Mouse (Mus musculus) megakaryocyte, adult 5-6 weeks (primary cell): ENCODE data around the gene Ttf2. TPM values are rescaled to one million over a fixed set of nuclear protein-coding genes. Genes with fewer than 3 reads are reported as not detected.
A peak's percentile ranks its signal among the peaks of the same experiment; 100 is the strongest.

ENCODE experiments used
- ATAC-seq: 2 replicates; pipeline ENCODE4 v1.8.0; 2016; ENCODE audit warnings: mild to moderate bottlenecking, inconsistent platforms; ENCODE audit not compliant: poor library complexity, severe bottlenecking
- total RNA-seq, 2 experiments: library from RNA; stranded (forward) in 1 of 2; stranded (reverse) in 1 of 2; fragments of 153-499, 151-499 nt in 1 of 2; fragments of 221-1000, 200-1000 nt in 1 of 2; gene quantifications; 2 replicates each; pipeline versions ENCODE4 v1.2.3 to v1.2.4; 2015 to 2017

Ttf2 gene
- total RNA-seq (2015): 16.0 and 20.7 TPM in 2 replicates
- 23.8 and 24.6 TPM in 2 replicates for total RNA-seq (2017)

DNA sequence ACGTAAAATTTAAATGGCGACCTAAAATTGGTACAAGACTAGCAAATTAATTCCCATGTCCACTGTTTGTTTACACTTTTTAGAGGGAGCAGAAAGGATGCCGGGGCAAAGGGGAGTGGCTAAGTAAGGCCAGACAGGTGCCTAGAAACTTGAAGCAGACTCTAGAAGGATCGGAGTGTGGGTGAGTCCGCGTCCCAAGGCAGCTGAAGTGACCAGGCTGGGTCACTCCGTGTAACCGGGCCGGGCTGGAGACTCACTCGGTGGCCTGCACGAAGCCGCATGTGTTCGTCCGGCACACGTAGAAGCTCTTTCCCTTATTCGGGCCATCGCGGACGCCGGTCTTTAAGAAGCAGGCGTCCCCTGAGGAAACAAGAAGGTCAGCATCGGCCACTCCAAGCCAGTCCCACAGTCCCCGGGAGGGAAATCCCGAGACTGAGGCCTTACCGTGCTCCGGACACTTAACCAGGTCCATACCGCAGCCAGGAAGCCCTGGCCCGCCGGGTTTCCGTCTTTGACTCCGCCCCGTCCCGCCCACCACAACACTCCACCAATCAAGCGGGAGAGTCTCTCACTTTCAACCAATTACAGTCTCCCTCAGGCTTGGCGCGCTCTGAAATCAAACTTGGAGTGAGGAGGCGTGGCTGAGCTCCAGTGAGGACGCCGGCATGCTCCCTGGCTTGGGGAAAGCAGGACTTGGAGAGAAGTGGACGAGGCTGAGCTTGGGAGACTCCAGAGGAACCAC, at the start of gene Ttf2:
Gene Ttf2, minus strand, starts transcription at position 488 of the 742 bp plus-strand sequence.
- ATAC-seq: peak; percentile 96

DNA sequence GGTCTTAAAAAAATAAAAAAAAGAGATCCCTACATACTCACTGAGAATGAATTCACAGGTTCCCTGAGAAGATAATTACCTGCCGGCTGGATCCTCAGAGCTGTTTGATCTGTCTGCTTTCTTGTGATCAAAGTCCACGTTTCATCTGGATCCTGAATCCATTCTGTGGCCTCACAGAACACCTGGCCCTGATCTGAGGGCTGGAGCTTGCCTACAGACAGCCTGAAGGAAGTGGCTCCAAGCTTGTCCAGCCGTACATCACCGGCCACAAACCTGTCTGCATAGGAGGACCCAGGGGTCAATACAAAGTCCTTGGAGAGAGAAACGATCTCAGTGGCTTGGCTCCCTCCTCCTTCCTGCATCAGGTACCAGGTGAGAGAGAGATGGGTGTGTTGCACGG, 49.0 kb upstream of the Ttf2 start:
- ATAC-seq: no peak

DNA sequence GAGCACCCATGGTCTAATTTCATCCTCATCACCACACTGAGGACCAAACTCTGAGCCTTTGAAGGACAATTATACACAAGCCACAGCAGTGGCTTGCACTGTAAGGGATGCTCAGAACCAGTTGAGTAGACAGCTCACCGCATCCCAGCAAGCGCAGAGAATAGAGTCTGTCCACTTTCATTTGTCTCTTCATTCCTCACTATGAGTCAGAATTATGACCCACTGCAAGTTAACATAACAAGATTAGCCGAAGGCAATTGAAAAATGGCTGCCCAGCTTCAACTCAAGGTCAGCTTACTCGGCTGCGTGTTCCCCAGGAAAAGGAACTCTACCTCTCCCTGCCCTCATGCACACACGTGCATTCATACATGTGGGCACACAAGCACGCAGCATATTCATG, 46.6 kb upstream of the Ttf2 start:
- no peak for ATAC-seq

DNA sequence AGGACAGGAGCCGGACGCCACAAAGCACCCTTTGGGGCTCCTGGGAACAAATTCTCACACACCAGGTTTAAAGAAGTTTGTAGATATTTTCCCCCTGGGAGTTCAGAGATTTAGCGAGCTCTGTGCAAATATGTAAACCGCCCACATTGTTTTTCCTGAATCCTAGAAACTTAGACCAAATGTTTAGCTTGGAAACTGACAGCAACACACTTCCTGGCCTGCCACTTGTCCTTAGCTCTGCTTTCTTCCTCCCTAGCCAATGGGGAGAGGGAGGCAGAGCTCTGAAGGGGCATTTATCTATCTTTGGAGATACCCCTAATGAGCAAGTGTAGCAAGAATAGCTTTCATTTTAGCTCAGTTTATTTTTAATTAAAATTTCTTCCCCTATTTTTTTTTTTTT, 45.8 kb upstream of the Ttf2 start:
- no peak for ATAC-seq

DNA sequence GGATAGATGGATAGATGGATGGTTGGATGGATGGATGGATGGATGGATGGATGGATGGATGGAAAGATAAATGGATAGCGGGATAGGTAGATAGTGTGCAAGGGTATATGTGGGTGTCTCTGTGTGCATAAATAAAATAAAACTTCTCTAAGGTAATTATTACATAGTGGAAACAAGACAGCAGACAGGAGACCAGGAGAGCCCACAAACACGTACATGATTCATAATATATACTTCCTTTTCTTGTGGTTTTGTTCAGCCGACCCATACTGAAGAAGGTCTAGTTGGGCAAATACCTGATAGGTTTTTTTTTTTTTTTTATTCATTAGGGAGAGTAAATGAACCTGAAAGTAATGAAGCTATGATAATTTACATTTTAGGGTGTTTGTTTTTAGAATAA, 44.1 kb upstream of the Ttf2 start:
- no peak for ATAC-seq

DNA sequence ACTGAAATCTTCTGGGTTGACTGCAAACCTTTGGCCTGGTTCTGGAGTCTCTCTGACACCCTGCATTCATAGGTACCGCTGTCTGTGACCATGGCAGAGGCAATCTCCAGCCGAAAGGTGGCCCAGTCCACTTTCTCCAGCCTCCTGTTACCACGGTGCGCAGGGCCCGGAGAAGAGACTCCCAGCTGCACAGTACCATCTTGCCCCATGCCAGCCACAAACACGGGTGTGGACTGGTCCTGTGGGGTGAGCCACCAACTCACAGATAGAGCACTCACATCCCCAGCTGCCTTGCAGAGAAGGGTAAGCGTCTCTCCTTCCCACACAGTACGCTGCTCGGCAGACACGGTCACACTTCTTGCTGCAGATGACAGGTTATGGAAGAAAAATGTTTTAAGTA, 43.5 kb upstream of the Ttf2 start:
- ATAC-seq: no peak

DNA sequence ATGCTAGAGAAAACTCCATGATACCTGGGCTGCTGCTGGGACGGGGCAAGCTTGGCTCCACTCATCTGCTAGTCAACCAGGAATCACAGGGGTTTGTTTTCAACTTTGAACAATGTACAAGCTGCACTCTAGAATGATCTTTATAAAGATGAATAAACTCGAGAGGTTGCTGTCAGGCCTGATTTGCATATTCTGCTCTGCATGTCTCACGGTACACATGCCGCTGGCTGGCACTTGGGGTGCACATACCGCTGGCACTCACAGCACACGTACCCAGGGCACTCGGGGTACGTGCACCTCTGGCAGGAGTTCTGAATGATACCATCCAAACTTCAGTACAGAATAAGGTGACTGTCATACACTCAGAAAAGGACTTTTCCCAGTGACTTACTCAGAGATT, 43.1 kb upstream of the Ttf2 start:
- ATAC-seq: no peak

DNA sequence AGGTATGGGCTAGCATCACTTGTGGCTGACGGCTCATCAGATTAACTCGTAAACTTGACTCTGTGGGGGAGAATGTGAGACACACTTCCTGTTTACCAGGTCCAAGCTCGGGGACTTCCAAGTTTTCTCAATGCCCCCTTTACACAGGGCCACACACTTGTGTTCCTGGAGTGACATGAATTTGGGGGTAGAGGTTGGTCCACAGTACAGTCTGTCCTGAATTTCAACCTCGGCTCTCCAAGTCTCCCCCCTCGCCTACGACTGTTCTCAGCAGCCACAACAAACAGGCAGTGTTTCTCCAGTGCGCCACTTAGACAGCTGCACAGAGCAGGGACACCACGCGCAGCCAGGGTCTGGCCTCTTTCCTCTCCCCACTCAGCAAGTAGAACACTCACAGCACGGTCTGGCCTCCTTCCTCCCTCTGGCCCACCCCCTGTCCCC, 42.7 kb upstream of the Ttf2 start:
- ATAC-seq: no peak

DNA sequence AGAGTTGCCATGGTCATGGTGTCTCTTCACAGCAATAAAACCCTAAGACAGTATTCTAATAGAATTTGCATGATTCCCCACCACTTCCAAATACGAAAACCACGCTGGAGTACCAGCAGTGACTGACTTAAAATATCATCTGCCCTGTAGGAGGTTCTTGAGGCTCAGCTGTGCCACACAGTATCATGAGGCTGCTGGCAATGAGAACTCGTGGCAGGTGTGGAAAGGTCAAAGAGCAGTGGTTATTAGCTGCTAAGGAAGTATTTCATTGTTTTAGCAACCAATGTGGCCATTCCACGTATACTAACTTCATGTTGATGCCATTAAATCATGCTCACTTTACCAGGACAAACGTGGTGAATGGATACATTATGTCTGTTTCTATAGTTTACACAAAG, 41.7 kb upstream of the Ttf2 start:
- ATAC-seq: 0 out of 2 replicates have a peak, but pooled peaks have one; percentile 13

DNA sequence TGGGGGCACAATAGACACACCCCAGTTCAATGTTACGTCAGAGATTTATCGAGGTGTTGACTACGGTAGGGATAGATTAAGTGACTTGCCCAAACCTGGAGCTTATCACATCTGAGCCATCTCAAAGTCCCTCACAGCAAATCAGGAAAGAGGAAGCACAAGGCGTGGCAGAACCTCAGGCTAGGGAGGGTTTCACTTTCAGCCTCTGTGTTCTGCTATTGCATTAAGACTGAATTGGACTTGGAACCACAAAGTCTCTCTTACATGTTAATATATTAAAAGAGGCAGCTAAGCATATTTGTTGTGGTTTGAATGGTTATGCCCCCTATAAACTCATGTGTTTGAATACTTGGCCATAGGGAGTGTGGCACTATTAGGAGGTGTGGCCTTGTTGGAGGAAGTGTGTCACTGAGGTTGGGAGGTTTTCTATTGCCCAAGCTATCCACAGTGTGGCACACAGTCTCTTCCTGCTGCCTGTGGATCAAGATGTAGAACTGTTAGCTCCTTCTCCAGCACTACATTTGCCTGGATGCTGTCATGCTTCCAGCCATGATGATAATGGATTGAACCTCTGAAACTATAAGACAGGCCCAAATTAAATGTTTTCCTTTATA, 41.2 kb upstream of the Ttf2 start:
- peak; percentile 86 for ATAC-seq

DNA sequence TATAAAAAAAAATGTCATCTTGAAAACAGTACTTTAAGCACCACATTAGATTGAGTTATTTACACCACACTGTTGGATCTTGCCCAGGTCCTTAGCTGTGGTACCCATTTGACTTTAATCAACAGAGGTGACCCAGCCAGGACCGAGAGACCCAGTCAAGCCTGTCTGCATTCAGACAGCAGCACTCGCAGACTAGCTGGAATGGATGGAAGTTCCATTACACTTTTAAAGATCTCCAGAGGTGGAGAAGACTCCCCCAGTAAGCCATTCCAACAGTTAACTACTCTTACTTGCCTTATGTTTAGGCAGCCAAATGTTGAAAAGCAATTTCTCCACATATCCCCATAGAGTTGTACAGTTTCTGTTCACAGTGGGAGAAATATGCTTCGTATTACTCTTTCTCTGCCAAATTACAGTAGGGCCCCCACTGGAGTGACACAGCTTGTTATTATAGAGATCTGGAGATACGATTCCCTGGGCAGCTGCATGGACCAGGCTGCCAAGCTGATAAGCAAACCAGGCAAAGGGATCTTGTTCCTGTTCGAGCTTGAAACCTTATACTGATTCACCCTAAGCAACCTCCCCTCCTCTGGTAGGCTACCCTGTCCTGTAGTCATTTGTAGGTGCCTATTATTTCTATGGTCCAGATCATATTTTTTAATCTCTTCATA, 37.8 kb upstream of the Ttf2 start:
- no peak for ATAC-seq

DNA sequence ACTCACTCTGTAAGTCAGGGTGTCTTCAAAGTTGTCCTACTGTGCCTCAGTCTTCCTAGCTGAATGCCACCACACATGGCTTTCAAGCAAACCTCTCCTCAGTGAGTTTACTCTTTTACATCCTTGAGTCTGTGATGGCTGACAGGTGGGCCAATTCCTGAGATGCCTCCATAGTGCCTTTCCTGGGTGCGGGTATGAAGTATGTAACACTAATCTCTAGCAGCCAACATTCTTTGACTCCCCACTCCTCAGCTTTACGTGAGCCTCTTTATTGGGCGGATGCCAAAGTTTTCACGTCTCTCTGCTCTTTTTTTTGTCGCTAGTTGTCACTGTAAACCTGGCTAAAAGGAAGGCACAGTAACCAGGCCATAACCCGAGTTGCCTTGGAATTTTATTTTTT, 35.9 kb upstream of the Ttf2 start:
- ATAC-seq: no peak

DNA sequence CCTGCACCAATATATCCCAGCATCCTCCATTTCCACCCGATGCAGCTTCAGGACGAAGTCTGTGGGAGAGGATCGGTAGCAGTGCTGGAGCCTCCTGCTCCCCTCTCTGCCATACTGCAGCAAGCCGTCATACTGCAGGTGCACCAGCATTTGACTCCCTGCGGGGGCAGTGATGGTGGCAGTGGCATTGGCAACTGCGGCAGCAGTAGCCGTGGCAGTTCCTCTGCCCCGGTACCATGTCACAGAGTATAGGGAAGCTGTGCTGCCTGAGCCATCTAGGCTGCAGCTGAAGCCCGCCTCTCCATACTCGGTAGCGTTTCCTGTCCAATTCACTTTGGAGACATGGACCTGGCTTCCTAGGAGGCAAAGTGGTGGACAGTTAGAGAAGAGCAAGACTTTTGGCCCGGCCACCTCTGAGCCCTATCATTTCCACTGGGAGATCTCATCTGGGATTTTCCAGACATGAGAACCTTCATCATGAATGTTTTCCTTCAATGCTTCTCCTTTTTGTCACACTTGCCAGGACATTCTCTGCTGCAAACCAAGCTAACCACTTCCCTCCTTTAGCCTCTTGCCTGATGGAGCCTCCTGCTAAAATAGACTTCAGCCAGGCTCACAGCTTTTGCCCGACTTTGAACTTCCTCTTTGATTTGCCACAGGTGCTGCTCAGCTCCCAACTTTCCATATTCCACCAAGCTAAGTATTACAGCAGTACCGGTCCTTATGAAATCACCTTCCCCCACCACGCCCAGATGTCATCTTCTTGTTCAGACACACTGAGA, 34.3 kb upstream of the Ttf2 start:
- ATAC-seq: peak; percentile 74

DNA sequence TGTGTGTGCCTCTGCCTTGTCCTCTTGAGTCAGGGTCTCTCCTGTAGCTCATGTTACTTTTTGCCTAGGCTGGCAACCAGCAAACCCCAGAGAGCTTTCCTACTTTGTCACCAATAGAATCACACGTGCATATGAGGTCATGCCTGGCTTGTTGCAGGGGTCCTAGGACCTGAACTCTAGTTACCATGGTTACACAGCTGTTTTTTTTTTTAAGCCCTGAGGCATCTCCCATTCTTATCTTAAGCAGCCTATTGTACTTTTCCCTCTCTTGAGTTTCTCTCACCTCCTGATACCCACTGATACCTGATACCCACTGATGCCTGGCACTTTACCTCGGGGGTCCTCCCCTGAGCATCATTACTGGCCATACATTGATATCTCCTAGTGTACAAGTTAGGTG, 30.3 kb upstream of the Ttf2 start:
- ATAC-seq: no peak

DNA sequence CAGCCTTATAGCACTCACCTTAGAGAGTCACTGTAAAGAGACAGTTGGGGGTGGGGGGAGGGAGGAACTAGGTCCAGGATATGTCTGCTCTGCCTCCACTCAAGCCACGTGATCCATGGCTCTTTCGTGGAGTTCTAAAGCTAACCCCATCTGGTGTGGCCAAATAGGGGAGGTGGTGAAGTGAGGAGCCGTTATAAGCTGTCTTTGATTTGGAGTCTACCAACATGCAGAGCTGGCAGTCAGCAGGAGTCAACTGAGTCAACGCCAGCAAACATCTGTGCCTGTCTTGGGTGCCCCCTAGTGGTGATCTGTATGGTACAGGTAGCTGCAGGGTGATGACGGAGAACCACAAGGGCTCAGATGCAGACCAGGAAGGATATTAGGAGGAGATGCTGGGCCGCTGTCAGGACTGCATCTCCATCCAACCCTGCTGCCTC, 29.5 kb upstream of the Ttf2 start:
- ATAC-seq: peak; percentile 55

DNA sequence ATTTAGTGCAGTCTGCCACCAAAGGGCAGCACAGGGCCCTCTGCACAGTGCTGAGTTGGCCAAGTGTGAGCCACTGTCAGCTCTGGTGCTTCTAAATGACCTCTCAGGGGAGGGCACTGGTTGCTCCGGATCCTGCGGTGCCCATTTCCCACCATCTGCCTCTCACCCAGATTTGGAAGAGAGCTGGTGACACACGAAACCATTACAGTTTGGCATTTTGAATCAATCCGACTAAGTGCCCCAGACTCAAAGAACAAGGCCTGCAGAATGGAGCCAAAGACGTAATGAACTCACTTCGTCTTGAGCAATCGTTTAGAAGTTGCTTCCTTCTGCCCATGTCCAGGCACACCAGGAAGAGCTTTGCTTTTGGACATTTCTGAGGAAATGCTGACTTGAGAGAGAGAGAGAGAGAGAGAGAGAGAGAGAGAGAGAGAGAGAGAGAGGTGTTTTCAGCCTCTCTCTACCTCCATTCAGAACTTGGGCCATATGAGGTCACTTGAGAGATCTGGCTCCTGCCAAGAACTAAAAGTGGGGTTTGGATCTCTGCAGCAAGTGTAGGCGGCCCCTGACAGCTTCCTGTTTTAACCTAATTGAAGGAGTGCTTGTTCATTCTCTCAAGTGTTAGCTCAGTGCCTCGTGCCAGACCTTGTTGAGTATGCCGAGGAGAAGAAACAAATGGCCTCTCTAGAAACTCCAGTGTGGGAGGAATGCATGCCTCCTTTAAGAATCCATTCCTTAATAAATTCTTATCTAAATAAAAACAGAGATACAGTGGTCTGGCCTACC, 28.5 kb upstream of the Ttf2 start:
- peak; percentile 43 for ATAC-seq

DNA sequence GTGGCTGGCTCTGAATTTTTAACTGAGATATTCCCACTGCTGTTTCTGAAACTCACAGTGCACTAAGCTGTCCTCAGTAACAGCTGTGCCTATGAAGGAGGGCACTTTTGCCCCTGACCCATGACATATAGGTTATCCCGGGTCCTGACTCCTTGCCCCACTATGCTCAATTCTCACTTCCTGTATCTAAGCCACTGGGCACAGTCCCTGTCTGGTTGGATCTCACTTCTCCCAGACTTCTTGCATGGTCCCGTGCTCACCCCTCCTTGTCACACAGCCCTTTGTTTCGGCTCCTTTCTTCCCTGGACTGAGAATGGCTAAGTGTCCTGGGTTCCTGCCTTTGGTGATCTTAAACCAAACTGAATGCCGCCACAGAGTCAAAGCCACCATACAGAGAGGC, 24.8 kb upstream of the Ttf2 start:
- peak; percentile 55 for ATAC-seq

DNA sequence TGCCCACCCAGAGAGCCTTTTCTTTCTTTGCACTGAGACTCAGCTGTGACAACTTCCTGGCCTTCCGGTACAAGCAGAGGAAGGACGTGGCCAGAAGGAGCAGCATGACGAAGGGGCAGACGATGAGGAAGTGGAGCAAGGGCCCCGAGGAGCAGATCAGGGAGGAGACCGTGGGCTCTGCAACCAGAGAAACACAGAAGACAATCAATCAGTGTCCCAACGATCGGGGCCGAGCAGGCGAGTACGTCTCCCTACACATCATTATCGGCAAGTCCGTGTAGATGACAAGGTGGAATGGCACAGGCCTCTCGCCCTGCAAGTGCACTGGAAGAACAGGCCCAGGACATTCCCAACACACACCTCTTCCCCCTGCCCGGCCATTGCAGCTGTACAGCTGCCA, 24.3 kb upstream of the Ttf2 start:
- peak; percentile 86 for ATAC-seq

DNA sequence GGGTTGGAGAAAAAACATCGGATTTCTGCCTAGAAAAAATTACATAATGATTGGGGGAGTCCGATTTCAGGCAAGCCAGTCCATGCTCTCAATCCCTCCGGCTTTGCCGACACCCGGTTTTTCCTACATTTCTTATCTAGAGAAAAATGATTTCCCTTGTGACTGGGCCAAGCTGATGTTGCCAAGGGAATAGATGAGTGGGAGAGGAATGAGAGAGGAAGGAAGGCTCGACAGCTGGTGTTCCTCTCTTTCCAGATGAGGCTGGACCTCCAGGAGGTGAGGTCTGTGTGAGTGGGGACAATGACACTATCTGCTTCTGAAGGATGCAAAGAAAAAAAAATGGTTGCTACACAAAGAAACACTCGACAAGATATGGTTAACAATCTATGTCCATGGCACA, 23.7 kb upstream of the Ttf2 start:
- ATAC-seq: no peak

DNA sequence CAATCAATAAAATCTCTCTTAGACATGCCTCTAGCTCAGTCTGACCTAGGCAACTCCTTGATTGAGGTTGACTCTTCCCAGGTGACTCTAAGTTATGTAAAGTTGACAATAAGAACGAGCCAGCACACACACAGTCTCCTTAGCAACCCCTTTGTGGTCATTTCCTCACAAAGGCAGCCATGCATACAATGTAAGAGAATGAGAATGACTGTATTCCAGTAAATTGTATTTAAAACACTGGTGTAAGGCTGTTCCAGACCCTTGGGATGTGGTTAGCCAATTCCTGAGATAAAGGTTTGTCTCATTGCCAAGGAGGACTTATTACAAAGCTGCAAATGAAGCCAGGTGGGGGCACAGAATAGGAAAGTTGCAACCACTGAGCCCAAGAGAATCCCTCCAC, 20.8 kb upstream of the Ttf2 start:
- ATAC-seq: no peak
